Mouse (Mus musculus): ENCODE data around the gene Aspa.

Aspa gene

GRCm38 (mm10) chr11:73257362-73257945, 71.9 kb downstream of the Aspa start:
- no peak for DNase-seq (ENCODE audit: low spot score)
